20 mouse cellular contexts compared by ENCODE assay signal in the genomic region with DNA sequence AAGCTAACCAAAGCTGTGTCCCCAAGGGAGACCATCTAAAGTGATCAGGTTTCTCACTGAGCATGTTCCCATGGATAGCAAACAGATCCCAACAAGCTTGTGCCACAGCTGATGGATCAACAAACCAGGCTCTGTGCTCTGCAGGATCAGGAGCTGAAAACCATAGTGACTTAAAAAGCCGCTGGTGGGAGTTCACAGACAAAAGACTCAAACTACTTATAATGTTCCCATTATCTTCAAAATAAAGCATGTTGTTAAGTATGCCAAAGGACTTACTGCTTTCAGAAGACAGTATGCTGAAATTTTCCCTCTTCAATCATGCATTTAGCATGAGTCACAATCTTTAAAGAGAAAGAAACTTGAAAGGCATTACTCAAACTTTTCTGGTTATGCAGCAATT.
A peak's percentile ranks its signal among the peaks of the same experiment; 100 is the strongest.
DNase-seq lines count a peak whose midpoint lies in the region; ATAC-seq and TF ChIP-seq lines count a peak whose summit lies in the region.
"Had no signal": no experiment of that assay in that cellular context is flagged by ENCODE, and none has a peak within 500 bp of the region (broad histone marks: within the 10 kb centered on the region; RNA-seq: fewer than 3 reads in every experiment).

No protein-coding gene starts in this region.

- no peaks in the 10 kb centered on the region for H3K4me1 ChIP-seq in hindbrain, embryonic 11.5 days (replicated peaks; ENCODE audit: control insufficient read depth, insufficient read depth, low read length)
- peaks cover 5% of the 10 kb centered on the region for H3K4me1 ChIP-seq in hindbrain, embryonic 10.5 days (replicated peaks)
- H3K4me1 ChIP-seq: embryonic facial prominence, embryonic 13.5 days; heart, embryonic 12.5 days; hindbrain, embryonic 12.5 days; intestine, embryonic 15.5 days had no signal

- no peak overlapping the region for H3K4me3 ChIP-seq in hindbrain, embryonic 11.5 days (ENCODE audit: low read depth, low read length)
- H3K4me3 ChIP-seq in hindbrain, embryonic 10.5 days = no peak overlapping the region
- H3K4me3 ChIP-seq: embryonic facial prominence, embryonic 13.5 days; forebrain, embryonic 10.5 days; heart, embryonic 12.5 days; hindbrain, embryonic 12.5 days; intestine, embryonic 15.5 days had no signal

- no peak for TF ChIP-seq POLR2A in brain, embryonic 14.5 days (IDR thresholded peaks at IDR 0.05; ENCODE audit: borderline replicate concordance, extremely low read depth, insufficient read depth, insufficient read length, poor library complexity, severe bottlenecking)

- H3K27ac ChIP-seq in hindbrain, embryonic 11.5 days (ENCODE audit: low read depth, low read length) = no peak overlapping the region
- H3K27ac ChIP-seq in hindbrain, embryonic 10.5 days = no peak overlapping the region
- H3K27ac ChIP-seq: embryonic facial prominence, embryonic 13.5 days; forebrain, embryonic 10.5 days; hindbrain, embryonic 12.5 days; intestine, embryonic 15.5 days had no signal

- no peaks in the 10 kb centered on the region for H3K36me3 ChIP-seq in hindbrain, embryonic 11.5 days (ENCODE audit: control insufficient read depth, insufficient read depth, low read length)
- no peaks in the 10 kb centered on the region for H3K36me3 ChIP-seq in hindbrain, embryonic 10.5 days
- H3K36me3 ChIP-seq: embryonic facial prominence, embryonic 13.5 days; forebrain, embryonic 10.5 days; heart, embryonic 12.5 days; hindbrain, embryonic 12.5 days; intestine, embryonic 15.5 days had no signal

- TF ChIP-seq CTCF in brain, embryonic 14.5 days (IDR thresholded peaks at IDR 0.05; ENCODE audit: borderline replicate concordance, extremely low read depth, insufficient read depth, insufficient read length) = no peak

- WGBS in hindbrain, embryonic 11.5 days = 39% methylated on average over 1 of the region's 1 CpGs
- 31% methylated on average over 1 of the region's 1 CpGs for WGBS in hindbrain, embryonic 10.5 days

- H3K9me3 ChIP-seq in hindbrain, embryonic 11.5 days (ENCODE audit: control insufficient read depth, low read length) = no peaks in the 10 kb centered on the region
- no peaks in the 10 kb centered on the region for H3K9me3 ChIP-seq in hindbrain, embryonic 10.5 days
- H3K9me3 ChIP-seq: embryonic facial prominence, embryonic 13.5 days; forebrain, embryonic 10.5 days; heart, embryonic 12.5 days; hindbrain, embryonic 12.5 days; intestine, embryonic 15.5 days had no signal

- ATAC-seq in hindbrain, embryonic 11.5 days (ENCODE audit: low FRiP score) = no peak
- ATAC-seq: forebrain, embryonic 14.5 days; intestine, embryonic 15.5 days had no signal

- DNase-seq in hindbrain, embryonic 11.5 days (ENCODE audit: low spot score) = peak; percentile 4
- DNase-seq in hindbrain, embryonic 10.5 days (ENCODE audit: low spot score) = no peak
- peak; percentile 68 for DNase-seq in Muller cell, postnatal 12 days (ENCODE audit: inconsistent ontology term)
- DNase-seq in brain, embryonic 14.5 days (ENCODE audit: low read depth) = peak; percentile 18
- DNase-seq in fibroblast of lung, adult 2 months (ENCODE audit: low read depth) = peak; percentile 21
- no peak for DNase-seq in frontal cortex, postnatal 14 days (ENCODE audit: low spot score in 2 of 2)
- DNase-seq: adrenal gland, adult 2 months; adrenal gland, postnatal 25 days; cerebellum, adult 11 months; cerebellum, adult 8-10 months; cerebellum, postnatal 14 days; gastrocnemius, postnatal 25 days; kidney, adult 18-20 months had no signal

- H3K4me2 ChIP-seq in hindbrain, embryonic 11.5 days (replicated peaks; ENCODE audit: low read depth, low read length) = no peak overlapping the region
- H3K4me2 ChIP-seq: embryonic facial prominence, embryonic 13.5 days; heart, embryonic 12.5 days; hindbrain, embryonic 12.5 days; intestine, embryonic 15.5 days had no signal

- no peaks in the 10 kb centered on the region for H3K27me3 ChIP-seq in hindbrain, embryonic 11.5 days (ENCODE audit: control insufficient read depth, insufficient read depth, low read length)
- H3K27me3 ChIP-seq in hindbrain, embryonic 10.5 days (ENCODE audit: insufficient read depth, poor library complexity, severe bottlenecking) = no peaks in the 10 kb centered on the region
- H3K27me3 ChIP-seq: CH12.LX; embryonic facial prominence, embryonic 13.5 days; heart, embryonic 12.5 days; hindbrain, embryonic 12.5 days; intestine, embryonic 15.5 days had no signal

- no peak overlapping the region for H3K9ac ChIP-seq in hindbrain, embryonic 11.5 days (ENCODE audit: low read depth, low read length)
- H3K9ac ChIP-seq: embryonic facial prominence, embryonic 13.5 days; heart, embryonic 12.5 days; hindbrain, embryonic 12.5 days; intestine, embryonic 15.5 days had no signal

Comparison
In these comparisons a context has a peak if more than half of its experiments do, and no peak if none do; other contexts are left out.
1. DNase-seq: peak in hindbrain, embryonic 11.5 days (single experiment), Muller cell, postnatal 12 days (single experiment), brain, embryonic 14.5 days (single experiment) and fibroblast of lung, adult 2 months (single experiment); none in hindbrain, embryonic 10.5 days (single experiment) and frontal cortex, postnatal 14 days (0 of 2).